Mouse (Mus musculus): ENCODE results near the gene Fam71b.

The Fam71b gene

DNA sequence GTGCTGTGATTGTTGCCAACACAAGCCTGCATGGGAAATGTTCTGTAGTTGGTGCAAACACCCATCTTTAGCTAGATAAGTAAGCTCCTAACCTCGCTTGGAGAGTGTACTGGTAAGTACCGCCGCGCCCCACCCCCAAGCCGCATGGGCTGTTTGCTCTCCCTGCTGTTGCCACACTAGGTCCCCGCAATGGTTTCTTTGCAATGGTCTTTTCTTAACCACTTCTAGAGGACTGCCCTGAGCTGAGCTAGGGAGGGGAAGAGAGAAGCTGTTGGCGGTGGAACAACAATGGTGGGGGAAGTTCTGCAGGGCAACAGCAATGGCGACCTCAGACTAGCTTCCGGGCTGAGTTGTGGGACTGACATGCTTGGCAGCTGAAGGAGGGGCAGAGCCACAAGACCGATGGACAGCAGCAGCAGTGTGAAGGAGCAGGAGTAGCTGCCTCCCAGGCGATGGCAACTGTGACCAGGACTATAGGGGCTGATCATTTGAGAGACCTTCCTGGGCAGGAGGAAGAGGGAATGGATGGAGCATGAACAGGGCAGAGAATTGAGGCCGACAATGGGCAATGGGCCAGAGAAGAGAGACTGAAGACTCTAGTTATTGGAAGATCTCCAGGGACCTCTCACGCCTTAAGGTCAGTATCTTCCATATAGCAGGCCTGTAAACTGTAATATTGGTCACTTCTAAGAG, at the start of gene Fam71b:
Gene Fam71b (plus strand): TSS at position 393 of the 693 bp plus-strand sequence.
- DNase-seq (ENCODE audit: low spot score in 2 of 2) = no peak

DNA sequence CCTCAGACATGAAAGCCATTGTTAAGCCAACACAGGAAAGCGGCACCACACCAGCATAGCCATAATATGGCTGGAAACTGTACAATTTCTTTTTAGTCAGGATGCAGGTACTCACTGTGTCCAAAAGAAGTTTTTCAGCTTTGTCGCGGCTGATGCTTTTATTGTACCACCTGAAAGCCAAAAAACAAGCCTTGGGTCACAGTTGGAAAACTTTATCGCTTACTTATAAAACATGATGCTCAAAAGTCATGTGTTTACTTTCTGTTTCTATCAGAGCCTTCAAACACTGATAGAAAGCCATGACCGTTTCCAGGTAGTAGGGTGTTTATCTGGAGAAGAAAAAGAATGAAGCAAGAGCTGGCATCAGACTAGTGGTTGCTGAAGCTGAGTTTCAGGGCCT, 48.6 kb upstream of the Fam71b start:
- DNase-seq (ENCODE audit: low spot score in 2 of 2) = no peak

DNA sequence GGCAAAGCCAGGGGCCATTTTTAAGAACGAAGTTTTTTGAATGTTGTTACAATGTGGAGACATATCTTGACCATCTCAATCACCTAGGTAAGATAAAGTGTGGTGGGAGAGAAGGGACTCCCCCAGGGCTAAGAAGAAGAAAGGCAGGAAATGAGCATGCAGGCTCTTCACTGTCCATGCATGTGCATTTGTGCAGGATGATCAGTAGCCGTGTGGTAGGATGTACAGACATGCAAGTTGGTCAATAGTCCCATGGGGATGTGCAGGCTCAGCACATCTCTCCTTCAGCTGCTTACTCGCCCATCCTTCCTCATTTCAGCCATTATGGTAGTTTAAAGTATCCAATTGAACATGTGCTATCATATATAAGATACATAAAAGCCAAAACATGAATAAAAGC, 47.9 kb upstream of the Fam71b start:
- DNase-seq (ENCODE audit: low spot score in 2 of 2) = no peak

DNA sequence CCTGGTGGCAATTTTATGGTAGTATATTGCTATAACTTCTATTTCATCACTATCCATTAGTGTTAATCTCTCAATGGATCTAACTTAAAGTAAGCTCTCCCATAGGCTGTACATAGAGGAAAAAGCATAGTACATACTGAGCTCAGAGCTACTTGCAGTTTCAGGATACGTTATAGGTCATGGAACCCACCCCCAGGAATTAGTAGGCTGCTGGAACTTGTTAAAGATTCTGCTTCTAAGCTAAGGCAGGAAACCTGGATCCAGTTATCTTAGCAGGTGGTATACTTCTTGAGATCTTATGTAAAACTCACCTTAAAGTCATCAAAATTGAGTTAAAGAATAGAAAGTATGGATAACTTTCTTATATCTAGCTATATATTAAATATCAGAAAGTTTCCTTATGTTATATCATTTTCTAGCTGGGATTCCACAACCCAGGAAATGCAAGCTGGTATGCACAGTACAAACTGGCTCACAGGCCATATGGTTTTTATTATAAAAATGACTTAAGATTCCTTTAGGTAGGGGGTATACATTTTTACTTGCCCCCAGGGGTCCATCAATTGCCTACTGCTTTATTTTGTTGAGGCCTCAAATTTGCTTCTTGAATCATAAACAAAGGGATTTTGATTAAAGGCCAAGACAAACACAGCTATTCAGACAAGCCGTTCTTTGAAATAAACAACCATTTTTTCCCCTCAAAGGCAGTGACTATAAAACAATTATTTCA, 46.5 kb upstream of the Fam71b start:
- no peak for DNase-seq (ENCODE audit: low spot score in 2 of 2)

DNA sequence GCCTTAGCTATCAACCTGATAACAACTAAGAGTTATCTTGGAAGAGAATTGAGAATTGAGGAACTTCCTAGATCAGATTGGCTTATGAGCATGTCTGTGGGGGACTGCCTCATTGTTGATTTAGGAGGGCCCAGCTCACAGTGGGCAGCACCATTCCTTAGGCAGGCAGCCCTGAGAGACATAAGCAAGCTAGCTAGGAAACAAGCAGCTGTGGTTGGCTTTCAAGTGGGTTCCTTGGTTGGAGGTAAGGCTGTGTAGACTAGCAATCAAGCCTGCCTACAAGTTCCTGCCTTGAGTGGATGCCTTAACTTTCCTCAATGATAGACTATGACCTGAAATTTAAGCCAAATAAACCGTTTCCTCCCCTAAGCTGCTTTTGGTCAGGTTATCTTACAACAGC, 38.0 kb upstream of the Fam71b start:
- DNase-seq (ENCODE audit: low spot score in 2 of 2) = no peak

DNA sequence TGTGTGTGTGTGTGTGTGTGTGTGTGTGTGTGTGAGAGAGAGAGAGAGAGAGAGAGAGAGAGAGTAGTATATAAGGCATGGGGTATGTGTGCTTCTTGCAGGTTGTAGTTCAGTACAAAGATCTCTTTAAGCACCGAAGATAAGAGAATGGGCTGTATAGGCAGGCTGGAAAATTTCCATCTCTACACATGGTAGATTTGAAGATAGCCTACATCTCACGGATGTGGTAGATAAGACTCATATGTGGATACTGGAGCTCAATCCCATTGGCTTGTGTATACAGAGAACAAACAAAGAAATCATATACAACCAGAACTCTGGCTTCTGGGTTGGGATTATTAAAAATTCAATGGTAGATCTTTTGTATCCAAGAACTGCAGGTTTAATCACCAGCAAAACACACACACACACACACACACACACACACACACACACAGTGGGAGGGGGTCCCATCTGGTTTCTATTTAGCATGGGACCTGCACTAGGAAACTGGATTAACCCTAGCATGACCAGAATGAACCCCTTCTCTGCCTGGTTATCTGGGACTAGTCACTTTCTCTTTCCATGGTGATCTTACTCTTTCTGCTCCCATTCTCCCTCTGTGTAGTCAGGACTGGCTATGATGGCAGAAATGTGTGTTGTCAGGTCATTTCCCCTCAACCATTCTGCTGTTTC, 35.2 kb upstream of the Fam71b start:
- no peak for DNase-seq (ENCODE audit: low spot score in 2 of 2)

DNA sequence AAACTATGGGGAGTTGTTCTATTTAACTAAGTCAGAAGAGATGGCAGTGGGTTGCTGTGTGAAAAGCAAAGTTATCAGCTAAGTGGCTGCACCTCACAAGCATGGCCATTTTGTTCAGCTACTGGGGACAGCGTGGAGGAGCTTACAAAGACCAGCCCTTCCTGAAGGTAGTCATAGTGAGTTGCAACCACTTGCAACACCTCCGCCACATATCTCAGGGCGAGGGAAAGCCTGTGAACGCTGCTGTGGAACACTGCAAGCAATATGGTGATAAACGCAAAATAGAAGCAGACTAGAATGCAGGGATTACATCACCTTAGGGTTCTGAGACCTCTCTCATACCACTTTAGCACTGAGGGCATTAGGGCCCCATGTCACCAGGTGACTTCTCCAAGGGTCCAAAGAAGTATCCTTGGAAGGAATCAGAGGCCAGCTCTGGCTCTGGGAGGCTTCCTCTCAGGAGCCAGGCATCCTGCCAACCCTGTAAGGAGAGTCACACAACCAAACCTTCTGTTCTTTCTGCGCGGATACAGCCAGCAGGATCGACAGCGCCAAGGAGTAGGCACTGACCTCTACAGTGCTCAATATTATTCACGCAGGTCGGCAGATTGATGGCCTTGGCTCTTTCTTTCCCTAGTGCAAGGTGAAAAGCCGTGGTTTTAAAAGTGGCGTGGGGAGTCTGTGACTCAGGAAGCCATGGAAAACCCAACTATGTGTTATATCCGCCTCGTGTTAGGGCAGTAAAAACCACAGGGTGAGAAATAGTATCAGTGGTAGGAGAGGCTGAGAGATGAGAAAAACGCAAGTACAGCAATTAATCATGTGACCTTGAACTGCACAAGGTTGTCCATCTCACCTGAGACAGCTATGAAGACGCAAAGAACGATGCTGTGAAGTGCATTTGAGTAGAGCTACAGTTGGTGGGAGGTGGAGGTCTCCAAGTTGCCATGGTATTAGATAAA, 34.0 kb upstream of the Fam71b start:
- DNase-seq (ENCODE audit: low spot score in 2 of 2) = no peak

DNA sequence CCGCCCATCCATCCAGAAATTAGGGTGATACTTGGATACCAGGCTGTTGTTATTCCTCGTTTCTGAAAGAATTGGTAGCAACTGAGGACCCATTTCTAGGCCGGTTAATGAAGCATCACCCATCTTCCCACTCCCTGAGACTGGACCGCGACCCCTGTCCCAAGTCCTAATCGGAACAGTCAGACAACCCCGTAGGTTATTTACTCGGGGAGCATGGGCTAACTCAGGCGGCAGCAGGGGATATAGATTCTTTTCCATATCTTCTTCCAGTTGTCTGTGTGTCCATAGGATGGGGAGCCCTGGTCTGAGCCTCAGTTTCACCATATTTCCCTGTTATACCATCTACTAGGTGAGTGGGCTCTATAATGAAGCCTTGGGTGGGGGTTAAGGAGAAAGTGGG, 32.5 kb upstream of the Fam71b start:
- no peak for DNase-seq (ENCODE audit: low spot score in 2 of 2)

DNA sequence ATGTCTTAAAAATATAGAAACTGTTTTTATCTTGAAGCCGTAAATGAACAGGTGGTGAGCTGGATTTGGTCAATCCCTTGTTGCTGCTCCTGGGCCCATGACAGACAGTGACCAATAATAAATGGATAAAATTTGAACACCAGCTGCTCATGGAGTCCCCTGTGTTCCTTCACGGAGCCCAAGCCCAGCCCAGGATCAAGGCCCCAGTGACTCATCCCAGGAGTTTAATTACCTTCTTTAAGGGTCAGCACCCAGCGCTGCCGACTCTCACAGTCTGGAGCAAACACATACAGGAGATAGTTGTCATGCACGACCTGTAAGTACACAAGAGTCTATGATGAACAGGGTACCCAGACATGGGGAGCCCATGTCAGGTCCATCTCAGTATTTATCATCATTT, 30.6 kb upstream of the Fam71b start:
- no peak for DNase-seq (ENCODE audit: low spot score in 2 of 2)

DNA sequence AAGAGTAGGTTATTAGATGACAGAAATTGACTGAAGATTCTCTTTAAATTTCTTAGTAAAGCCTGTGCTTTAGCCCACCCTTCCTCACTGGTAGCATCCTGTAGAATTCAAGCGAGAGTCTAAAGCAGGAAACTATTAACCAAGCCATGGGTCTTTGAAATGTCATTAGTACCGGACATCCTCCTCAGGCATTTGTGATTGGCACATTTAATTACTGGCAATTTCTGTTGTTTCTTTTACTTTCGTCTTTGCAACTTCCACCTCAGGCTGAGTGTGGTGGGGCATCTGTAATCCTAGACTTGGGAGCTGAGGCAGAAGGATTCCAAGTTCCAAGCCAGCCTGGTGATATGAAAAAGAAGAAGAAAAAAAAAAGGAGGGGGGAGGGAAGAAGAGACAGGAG, 30.0 kb upstream of the Fam71b start:
- no peak for DNase-seq (ENCODE audit: low spot score in 2 of 2)

DNA sequence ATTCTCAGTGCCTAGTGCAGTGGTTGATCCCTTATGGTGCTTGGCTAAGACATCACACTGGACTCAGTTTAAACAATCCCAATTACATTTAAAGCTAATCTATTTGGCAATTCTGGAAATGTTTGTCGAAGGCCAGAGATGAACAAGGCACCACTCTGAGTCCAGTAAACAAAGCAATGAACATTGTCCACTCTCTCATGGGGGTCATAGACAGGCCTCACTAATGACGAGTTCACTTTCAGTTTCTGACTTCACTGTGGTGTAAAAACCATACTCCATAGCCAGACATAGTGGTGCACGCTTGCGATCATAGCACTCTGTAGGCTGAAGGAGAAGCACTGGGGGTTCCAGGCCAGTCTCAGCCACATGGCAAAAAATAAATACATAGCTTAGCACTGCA, 25.9 kb upstream of the Fam71b start:
- no peak for DNase-seq (ENCODE audit: low spot score in 2 of 2)

DNA sequence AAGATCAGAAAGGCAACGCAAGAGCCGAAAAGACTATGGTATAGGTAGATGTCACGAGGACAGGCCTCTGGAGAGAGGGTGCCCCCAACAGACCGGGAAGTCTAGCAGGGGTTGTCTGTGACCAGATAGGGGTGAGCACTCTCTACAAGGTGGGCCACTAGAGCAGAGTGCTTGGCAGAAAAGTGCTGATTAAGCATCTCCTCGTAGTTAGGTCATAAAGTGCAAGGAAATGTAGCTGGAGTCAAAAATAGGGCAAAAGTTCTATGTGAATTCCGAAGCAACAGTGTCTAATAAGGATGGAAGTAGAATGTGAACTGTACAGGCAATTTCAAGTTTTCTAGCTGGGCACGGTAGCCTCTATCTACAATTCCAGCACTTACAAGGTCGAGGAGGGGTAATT, 25.1 kb upstream of the Fam71b start:
- DNase-seq (ENCODE audit: low spot score in 2 of 2) = no peak

DNA sequence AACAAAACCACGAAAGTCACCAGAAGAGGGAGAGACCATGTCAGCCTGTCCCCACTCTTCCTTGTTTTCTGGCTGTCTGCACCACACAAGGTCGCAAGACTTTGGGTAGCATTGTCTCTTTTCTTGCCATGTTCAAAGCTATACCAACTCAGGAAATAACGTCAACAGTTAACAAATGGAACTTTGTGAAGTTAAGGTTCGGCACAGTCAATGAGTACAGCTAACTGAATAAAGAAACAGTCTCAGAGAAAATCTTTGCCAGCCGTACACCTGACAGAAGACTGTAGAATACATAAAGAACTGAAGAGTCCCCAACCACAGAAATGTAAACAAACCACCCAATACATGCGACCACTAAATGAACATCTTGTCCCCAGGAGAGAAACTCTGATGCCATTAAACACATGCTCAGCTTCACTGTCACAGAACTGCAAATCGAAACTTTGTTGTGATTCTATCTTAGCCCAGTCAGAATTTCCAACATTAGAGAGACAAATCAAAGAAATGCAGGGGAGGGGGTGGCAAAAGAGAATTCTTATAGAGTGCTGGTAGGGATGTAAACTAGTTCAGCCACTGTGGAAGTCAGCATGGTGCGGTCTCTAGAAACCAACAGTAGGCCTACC, 23.9 kb upstream of the Fam71b start:
- no peak for DNase-seq (ENCODE audit: low spot score in 2 of 2)

DNA sequence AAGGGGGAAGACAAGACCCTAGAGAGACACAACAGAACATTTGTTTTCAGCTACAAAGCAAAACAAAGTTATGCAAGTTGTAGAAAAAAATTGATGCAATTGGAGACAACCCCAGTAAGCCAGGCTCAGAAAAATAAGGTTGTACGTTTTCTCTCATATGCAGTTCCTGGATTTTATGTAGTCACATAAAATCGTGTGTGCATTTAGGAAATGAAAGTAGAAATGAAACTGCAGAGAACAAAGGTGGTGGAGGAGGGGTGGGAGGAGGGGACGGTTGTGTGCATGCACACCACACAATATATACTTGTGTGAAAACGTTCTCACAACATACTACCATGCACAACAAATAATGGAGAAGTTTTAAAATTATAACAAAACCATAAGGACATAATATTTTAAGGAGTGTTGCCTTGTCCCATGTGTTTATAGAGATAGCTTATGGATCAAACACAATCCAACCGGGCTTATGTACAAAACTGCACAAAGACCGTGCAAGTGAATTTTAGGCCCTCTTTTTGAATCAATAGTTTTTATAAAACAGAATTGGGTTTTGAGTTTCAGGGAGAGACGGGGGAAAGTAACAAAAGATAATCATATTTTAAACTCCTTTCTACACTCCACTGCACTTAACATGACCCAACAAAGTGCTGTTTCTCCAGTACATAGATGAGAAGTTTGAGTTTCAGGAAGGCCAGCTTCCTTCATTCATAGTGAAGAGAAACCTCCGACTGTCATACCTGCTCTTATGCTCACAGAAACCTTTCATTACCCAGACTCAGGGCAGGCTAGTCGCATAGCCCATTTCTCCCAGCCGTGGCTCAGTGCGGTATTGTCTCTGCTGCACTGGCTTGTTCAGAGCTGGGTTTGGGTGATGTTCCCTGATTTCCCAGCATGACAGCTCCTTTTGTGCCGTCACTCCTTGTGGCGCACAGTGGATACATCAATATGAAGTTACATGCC, 23.0 kb upstream of the Fam71b start:
- DNase-seq (ENCODE audit: low spot score in 2 of 2) = no peak

DNA sequence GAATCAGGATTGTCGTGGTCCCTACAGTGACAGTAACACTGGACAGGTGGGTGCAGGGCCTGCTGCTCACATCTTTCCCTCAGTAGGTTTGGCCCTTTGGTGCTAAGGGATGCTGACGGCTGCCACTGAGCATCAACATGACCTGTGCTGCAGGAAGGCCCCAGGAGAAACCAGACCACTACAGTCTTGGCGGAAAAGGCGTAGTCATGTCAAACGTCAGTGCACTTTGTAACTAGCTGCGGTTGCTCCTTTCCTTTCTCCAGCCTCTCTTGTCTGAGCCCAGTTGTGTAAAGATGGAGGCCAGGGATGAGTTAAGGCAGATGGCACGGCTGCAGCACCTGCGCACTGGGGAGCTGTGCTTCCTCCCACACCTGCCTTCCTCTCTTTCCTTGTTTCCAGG, 21.3 kb upstream of the Fam71b start:
- no peak for DNase-seq (ENCODE audit: low spot score in 2 of 2)

DNA sequence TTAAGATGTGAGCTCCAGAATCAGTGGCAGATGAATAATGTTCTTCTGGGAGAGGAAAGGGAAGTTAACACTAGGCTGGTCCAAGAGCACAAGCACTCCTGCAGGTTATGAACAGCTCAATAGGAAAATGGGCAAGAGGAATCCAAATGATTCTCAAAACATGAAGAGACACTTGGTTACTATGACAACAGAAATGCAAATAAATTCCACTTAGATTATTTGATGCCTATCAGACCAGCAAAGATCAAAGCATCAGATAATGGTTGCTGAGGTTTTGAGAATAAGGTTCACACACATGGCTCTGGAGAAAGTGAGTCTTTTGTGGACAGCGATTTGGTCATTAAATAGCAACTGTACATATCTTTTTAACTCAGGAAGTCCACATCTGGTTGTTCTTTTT, 19.0 kb upstream of the Fam71b start:
- DNase-seq (ENCODE audit: low spot score in 2 of 2) = no peak

DNA sequence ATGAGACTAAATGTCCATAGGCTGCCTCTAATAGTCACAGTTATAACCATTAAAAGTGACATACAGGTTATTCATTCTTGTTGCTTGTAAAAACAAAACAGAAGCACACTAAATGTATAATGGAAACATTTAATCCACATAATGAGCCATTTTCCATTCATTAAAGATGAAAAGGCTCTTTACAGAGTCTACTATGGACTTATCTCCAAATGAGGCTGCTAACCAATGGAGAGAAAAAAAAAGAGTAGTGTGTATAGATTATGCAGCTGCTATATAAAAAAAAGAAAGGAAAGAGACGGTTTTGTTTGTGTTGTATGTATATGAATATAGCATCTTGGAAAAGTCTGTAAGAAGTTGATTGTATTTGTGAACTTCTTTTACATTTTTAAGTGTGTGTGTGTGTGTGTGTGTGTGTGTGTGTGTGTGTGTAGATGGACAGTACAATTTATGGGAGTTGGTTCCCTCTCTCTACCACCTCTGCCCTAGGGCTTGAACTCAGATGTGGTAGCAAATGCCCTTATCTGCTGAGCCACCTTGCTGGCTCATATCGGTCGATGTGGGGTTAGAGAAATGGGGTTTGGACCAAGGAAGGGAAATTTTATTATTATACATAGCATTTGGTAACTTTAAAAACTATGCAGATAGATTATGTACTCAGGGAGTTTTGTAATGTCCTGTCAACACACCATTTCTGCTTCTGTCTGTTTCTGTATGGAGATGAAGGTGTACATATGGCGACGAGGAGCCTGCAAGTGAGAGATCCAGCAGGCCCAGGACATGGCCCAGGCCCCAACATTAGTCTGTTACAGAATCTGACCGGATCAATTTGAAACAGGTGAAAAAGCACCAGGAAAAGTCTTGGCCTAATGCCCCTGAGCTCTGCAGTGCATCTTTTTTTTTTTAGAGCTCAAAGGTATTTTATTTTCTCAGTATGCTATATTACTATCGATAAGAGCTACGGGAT, 18.3 kb upstream of the Fam71b start:
- DNase-seq (ENCODE audit: low spot score in 2 of 2) = no peak

DNA sequence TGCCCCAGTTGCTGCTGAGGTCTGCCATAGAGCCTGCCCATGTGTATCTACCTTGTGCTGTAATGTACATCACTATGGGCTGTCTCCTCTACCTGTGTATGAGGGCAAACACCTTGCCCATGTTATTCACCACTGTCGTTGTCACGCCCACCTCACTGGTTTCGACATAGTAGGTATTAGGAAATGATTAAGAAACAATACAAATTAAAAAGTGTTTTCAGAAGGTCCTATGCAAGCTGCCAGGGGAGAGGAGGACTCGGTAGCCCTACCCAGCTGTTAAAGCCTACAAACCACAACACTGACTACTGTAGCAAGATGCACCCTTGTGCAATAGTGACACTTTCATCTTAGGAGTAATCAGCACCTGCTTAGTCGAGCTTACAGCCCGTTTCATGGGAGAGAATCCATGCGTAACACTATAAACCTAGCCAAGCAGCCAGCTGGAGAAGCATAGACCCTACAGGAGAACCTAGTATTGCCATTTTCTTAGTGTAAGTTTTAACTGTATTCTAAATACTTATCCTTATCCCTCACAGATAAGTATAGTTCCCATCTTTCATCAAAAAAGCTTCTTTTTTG, 16.2 kb upstream of the Fam71b start:
- no peak for DNase-seq (ENCODE audit: low spot score in 2 of 2)

DNA sequence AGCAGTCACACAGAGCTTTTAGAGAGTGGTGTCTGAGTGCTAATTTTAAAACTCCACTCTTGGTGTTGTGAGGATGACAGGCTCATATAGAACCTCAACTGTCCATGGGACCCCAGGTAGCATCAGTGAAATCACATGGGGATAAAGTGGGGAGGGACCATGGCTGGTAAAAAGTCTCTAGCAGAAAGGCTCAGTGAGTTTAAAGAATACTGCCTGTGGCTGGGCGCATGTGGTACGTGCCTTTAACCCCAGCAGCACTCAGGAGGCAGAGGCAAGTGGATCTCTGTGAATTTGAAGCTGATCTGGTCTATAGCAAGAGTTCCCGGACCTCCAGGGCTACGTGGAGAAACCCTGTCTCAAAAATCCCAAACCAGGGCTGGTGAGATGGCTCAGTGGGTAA, 13.9 kb upstream of the Fam71b start:
- DNase-seq (ENCODE audit: low spot score in 2 of 2) = no peak

All from urinary bladder, adult 18-20 months (tissue).